Mouse (Mus musculus): ENCODE results near the gene Zswim7. TPM values are rescaled to one million over a fixed set of nuclear protein-coding genes. Genes with fewer than 3 reads are reported as not detected.

The Zswim7 gene
- polyA plus RNA-seq, 1 experiment from 2014 or later = 24.0 TPM

- no peaks in the 10 kb centered on the region for H3K9me3 ChIP-seq (ENCODE audit: control insufficient read depth, low read length)
- H3K9ac ChIP-seq (ENCODE audit: low read depth, low read length) = peak within 1 kb of the TSS; percentile 51
- H3K27me3 ChIP-seq (ENCODE audit: control insufficient read depth, insufficient read depth, low read length) = peaks cover 22% of the 10 kb centered on the region
- H3K36me3 ChIP-seq (ENCODE audit: control insufficient read depth, insufficient read depth, low read length) = no peaks in the 10 kb centered on the region
- peak; percentile 94 for ATAC-seq (ENCODE audit: low FRiP score, low TSS enrichment)
- peak within 1 kb of the TSS; percentile 99 for H3K4me2 ChIP-seq (replicated peaks; ENCODE audit: low read depth, low read length)
- no peak within 1 kb of the TSS for H3K27ac ChIP-seq (ENCODE audit: low read depth, low read length)
- peaks cover 3% of the 10 kb centered on the region; the same call in 1 of the 2 replicates for H3K4me1 ChIP-seq (ENCODE audit: control insufficient read depth, insufficient read depth, low read length)
- H3K4me3 ChIP-seq (ENCODE audit: low read length) = peak within 1 kb of the TSS; percentile 56
- under 1% methylated on average over 68 of the region's 69 CpGs for WGBS
These were observed 32.6 kb downstream of the Zswim7 start, which contains the start of gene Adora2b for GRCm38 (mm10) chr11:62248401-62249244. Gene Adora2b (plus strand): TSS chr11:62248984.

GRCm38 (mm10) chr11:62247759-62248400, 33.3 kb downstream of the Zswim7 start:
- Histone ChIP-seq H3K4me1 (ENCODE audit: control insufficient read depth, insufficient read depth, low read length) (peaks cover 3% of the 10 kb centered on the region; the same call in 1 of the 2 replicates), H3K27ac (ENCODE audit: low read depth, low read length) (no peak overlapping the region)
- WGBS = 39% methylated on average over 18 of the region's 18 CpGs

GRCm38 (mm10) chr11:62244471-62244870, 36.7 kb downstream of the Zswim7 start:
- 0 out of 2 replicates have a peak, but pooled peaks cover 3% of the 10 kb centered on the region for H3K4me1 ChIP-seq (ENCODE audit: control insufficient read depth, insufficient read depth, low read length)
- WGBS = 91% methylated on average over 4 of the region's 4 CpGs
- no peak for ATAC-seq (ENCODE audit: low FRiP score, low TSS enrichment)

More at GRCm38 (mm10) chr11:62247759-62248400, 33.3 kb downstream of the Zswim7 start:
- Histone ChIP-seq H3K9ac (ENCODE audit: low read depth, low read length) (peak overlapping the region; percentile 51), H3K27me3 (ENCODE audit: control insufficient read depth, insufficient read depth, low read length) (peaks cover 22% of the 10 kb centered on the region), H3K4me2 (replicated peaks; ENCODE audit: low read depth, low read length) (peak overlapping the region; percentile 99), H3K36me3 (ENCODE audit: control insufficient read depth, insufficient read depth, low read length) (no peaks in the 10 kb centered on the region), H3K4me3 (ENCODE audit: low read length) (peak overlapping the region; percentile 56), H3K9me3 (ENCODE audit: control insufficient read depth, low read length) (no peaks in the 10 kb centered on the region)
- ATAC-seq (ENCODE audit: low FRiP score, low TSS enrichment) = no peak

GRCm38 (mm10) chr11:62243871-62244270, 37.3 kb downstream of the Zswim7 start:
- Histone ChIP-seq H3K9ac (ENCODE audit: low read depth, low read length) (no peak overlapping the region), H3K27me3 (ENCODE audit: control insufficient read depth, insufficient read depth, low read length) (peaks cover 5% of the 10 kb centered on the region; the same call in 1 of the 2 replicates), H3K4me3 (ENCODE audit: low read length) (no peak overlapping the region), H3K36me3 (ENCODE audit: control insufficient read depth, insufficient read depth, low read length) (no peaks in the 10 kb centered on the region), H3K27ac (ENCODE audit: low read depth, low read length) (no peak overlapping the region), H3K4me2 (replicated peaks; ENCODE audit: low read depth, low read length) (no peak overlapping the region), H3K9me3 (ENCODE audit: control insufficient read depth, low read length) (no peaks in the 10 kb centered on the region), H3K4me1 (ENCODE audit: control insufficient read depth, insufficient read depth, low read length) (no peaks in the 10 kb centered on the region)
- ATAC-seq (ENCODE audit: low FRiP score, low TSS enrichment) = no peak
- WGBS = 89% methylated on average over 8 of the region's 8 CpGs

More at GRCm38 (mm10) chr11:62244471-62244870, 36.7 kb downstream of the Zswim7 start:
- Histone ChIP-seq H3K4me2 (replicated peaks; ENCODE audit: low read depth, low read length) (no peak overlapping the region), H3K36me3 (ENCODE audit: control insufficient read depth, insufficient read depth, low read length) (no peaks in the 10 kb centered on the region), H3K9ac (ENCODE audit: low read depth, low read length) (no peak overlapping the region), H3K27ac (ENCODE audit: low read depth, low read length) (no peak overlapping the region), H3K4me3 (ENCODE audit: low read length) (no peak overlapping the region), H3K27me3 (ENCODE audit: control insufficient read depth, insufficient read depth, low read length) (peaks cover 11% of the 10 kb centered on the region), H3K9me3 (ENCODE audit: control insufficient read depth, low read length) (no peaks in the 10 kb centered on the region)

- no peaks in the 10 kb centered on the region for H3K9me3 ChIP-seq (ENCODE audit: control insufficient read depth, low read length)
- H3K4me3 ChIP-seq (ENCODE audit: low read length) = no peak overlapping the region
- no peaks in the 10 kb centered on the region for H3K4me1 ChIP-seq (ENCODE audit: control insufficient read depth, insufficient read depth, low read length)
- no peak overlapping the region for H3K27ac ChIP-seq (ENCODE audit: low read depth, low read length)
- ATAC-seq (ENCODE audit: low FRiP score, low TSS enrichment) = no peak
- no peak overlapping the region for H3K4me2 ChIP-seq (replicated peaks; ENCODE audit: low read depth, low read length)
- WGBS = 66% methylated on average over 12 of the region's 12 CpGs
- no peak overlapping the region for H3K9ac ChIP-seq (ENCODE audit: low read depth, low read length)
- H3K36me3 ChIP-seq (ENCODE audit: control insufficient read depth, insufficient read depth, low read length) = no peaks in the 10 kb centered on the region
- H3K27me3 ChIP-seq (ENCODE audit: control insufficient read depth, insufficient read depth, low read length) = no peaks in the 10 kb centered on the region
These were observed 40.4 kb downstream of the Zswim7 start for GRCm38 (mm10) chr11:62240631-62241261.

- Histone ChIP-seq H3K9me3 (ENCODE audit: control insufficient read depth, low read length) (no peaks in the 10 kb centered on the region), H3K27me3 (ENCODE audit: control insufficient read depth, insufficient read depth, low read length) (no peaks in the 10 kb centered on the region), H3K4me2 (replicated peaks; ENCODE audit: low read depth, low read length) (no peak overlapping the region), H3K4me1 (ENCODE audit: control insufficient read depth, insufficient read depth, low read length) (0 out of 2 replicates have a peak, but pooled peaks cover 6% of the 10 kb centered on the region), H3K4me3 (ENCODE audit: low read length) (no peak overlapping the region), H3K27ac (ENCODE audit: low read depth, low read length) (no peak overlapping the region), H3K9ac (ENCODE audit: low read depth, low read length) (no peak overlapping the region), H3K36me3 (ENCODE audit: control insufficient read depth, insufficient read depth, low read length) (no peaks in the 10 kb centered on the region)
- ATAC-seq (ENCODE audit: low FRiP score, low TSS enrichment) = no peak
- WGBS = 63% methylated on average over 4 of the region's 4 CpGs
These were observed 56.4 kb downstream of the Zswim7 start for GRCm38 (mm10) chr11:62224797-62225196.

- no peak for ATAC-seq (ENCODE audit: low FRiP score, low TSS enrichment)
- no peaks in the 10 kb centered on the region for H3K9me3 ChIP-seq (ENCODE audit: control insufficient read depth, low read length)
- H3K36me3 ChIP-seq (ENCODE audit: control insufficient read depth, insufficient read depth, low read length) = no peaks in the 10 kb centered on the region
- H3K27me3 ChIP-seq (ENCODE audit: control insufficient read depth, insufficient read depth, low read length) = no peaks in the 10 kb centered on the region
- no peak overlapping the region for H3K9ac ChIP-seq (ENCODE audit: low read depth, low read length)
- 91% methylated on average over 7 of the region's 7 CpGs for WGBS
- no peak overlapping the region for H3K27ac ChIP-seq (ENCODE audit: low read depth, low read length)
- H3K4me3 ChIP-seq (ENCODE audit: low read length) = no peak overlapping the region
- H3K4me1 ChIP-seq (ENCODE audit: control insufficient read depth, insufficient read depth, low read length) = 0 out of 2 replicates have a peak, but pooled peaks cover 6% of the 10 kb centered on the region
- H3K4me2 ChIP-seq (replicated peaks; ENCODE audit: low read depth, low read length) = no peak overlapping the region
These were observed 57.2 kb downstream of the Zswim7 start for GRCm38 (mm10) chr11:62223962-62224361.

- Histone ChIP-seq H3K9ac (ENCODE audit: low read depth, low read length) (no peak overlapping the region), H3K9me3 (ENCODE audit: control insufficient read depth, low read length) (no peaks in the 10 kb centered on the region), H3K4me1 (ENCODE audit: control insufficient read depth, insufficient read depth, low read length) (0 out of 2 replicates have a peak, but pooled peaks cover 6% of the 10 kb centered on the region), H3K4me2 (replicated peaks; ENCODE audit: low read depth, low read length) (no peak overlapping the region), H3K4me3 (ENCODE audit: low read length) (no peak overlapping the region), H3K36me3 (ENCODE audit: control insufficient read depth, insufficient read depth, low read length) (no peaks in the 10 kb centered on the region), H3K27me3 (ENCODE audit: control insufficient read depth, insufficient read depth, low read length) (no peaks in the 10 kb centered on the region), H3K27ac (ENCODE audit: low read depth, low read length) (no peak overlapping the region)
- ATAC-seq (ENCODE audit: low FRiP score, low TSS enrichment) = no peak
- WGBS = 91% methylated on average over 5 of the region's 5 CpGs
These were observed 57.8 kb downstream of the Zswim7 start for GRCm38 (mm10) chr11:62223416-62223815.

Measured in kidney, embryonic 14.5 days (tissue).